26 mouse cellular contexts compared by ENCODE assay signal in genomic region chr17:57349067-57349466, GRCm38 (mm10). TPM values are rescaled to one million over a fixed set of nuclear protein-coding genes. Genes with fewer than 3 reads are reported as not detected.
DNase-seq lines count a peak whose midpoint lies in the region; ATAC-seq lines count a peak whose summit lies in the region.
"Had no signal": no experiment of that assay in that cellular context is flagged by ENCODE, and none has a peak within 500 bp of the region (broad histone marks: within the 10 kb centered on the region; RNA-seq: fewer than 3 reads in every experiment).

No protein-coding gene starts in this region.

- no peaks in the 10 kb centered on the region for H3K9me3 ChIP-seq in midbrain, embryonic 11.5 days (ENCODE audit: control insufficient read depth, low read length)
- H3K9me3 ChIP-seq in forebrain, embryonic 10.5 days: no peaks in the 10 kb centered on the region
- H3K9me3 ChIP-seq: embryonic facial prominence, embryonic 12.5 days; forebrain, embryonic 15.5 days; heart, embryonic 12.5 days; limb, embryonic 12.5 days; midbrain, embryonic 12.5 days; neural tube, embryonic 12.5 days had no signal

- 0 out of 2 replicates have a peak overlapping the region, but pooled peaks have one; percentile 99 for H3K27ac ChIP-seq in macrophage
- H3K27ac ChIP-seq in midbrain, embryonic 11.5 days (ENCODE audit: low read depth, low read length): no peak overlapping the region
- no peak overlapping the region for H3K27ac ChIP-seq in forebrain, embryonic 10.5 days
- H3K27ac ChIP-seq: embryonic facial prominence, embryonic 12.5 days; forebrain, embryonic 15.5 days; heart, adult 2 months; hindbrain, embryonic 14.5 days; left cerebral cortex, adult 2 months; limb, embryonic 12.5 days; midbrain, embryonic 12.5 days; neural tube, embryonic 12.5 days had no signal

- no peak overlapping the region for H3K4me2 ChIP-seq in midbrain, embryonic 11.5 days
- H3K4me2 ChIP-seq: embryonic facial prominence, embryonic 12.5 days; forebrain, embryonic 15.5 days; heart, embryonic 12.5 days; hindbrain, embryonic 14.5 days; limb, embryonic 12.5 days; midbrain, embryonic 12.5 days; neural tube, embryonic 12.5 days had no signal

- H3K27me3 ChIP-seq in midbrain, embryonic 11.5 days (ENCODE audit: control insufficient read depth, insufficient read depth, low read length): no peaks in the 10 kb centered on the region
- H3K27me3 ChIP-seq in forebrain, embryonic 10.5 days (ENCODE audit: poor library complexity, severe bottlenecking): no peaks in the 10 kb centered on the region
- H3K27me3 ChIP-seq: embryonic facial prominence, embryonic 12.5 days; forebrain, embryonic 15.5 days; heart, embryonic 12.5 days; limb, embryonic 12.5 days; midbrain, embryonic 12.5 days; neural tube, embryonic 12.5 days had no signal

- no peaks in the 10 kb centered on the region for H3K36me3 ChIP-seq in macrophage (ENCODE audit: inconsistent target)
- H3K36me3 ChIP-seq in midbrain, embryonic 11.5 days (ENCODE audit: control insufficient read depth, insufficient read depth, low read length): no peaks in the 10 kb centered on the region
- no peaks in the 10 kb centered on the region for H3K36me3 ChIP-seq in forebrain, embryonic 10.5 days (replicated peaks)
- H3K36me3 ChIP-seq: embryonic facial prominence, embryonic 12.5 days; forebrain, embryonic 15.5 days; heart, embryonic 12.5 days; limb, embryonic 12.5 days; midbrain, embryonic 12.5 days; neural tube, embryonic 12.5 days had no signal

- peak; percentile 65 for DNase-seq in heart, adult 11 months
- no peak for DNase-seq in heart, postnatal 14 days
- peak; percentile 87 for DNase-seq in A20 (ENCODE audit: low read depth, low spot score)
- peak; percentile 88 to 89 for DNase-seq in spleen, postnatal 36 days (ENCODE audit: low spot score in 2 of 2)
- DNase-seq in midbrain, embryonic 11.5 days (ENCODE audit: low spot score, missing footprints): no peak
- DNase-seq in forebrain, embryonic 10.5 days (ENCODE audit: extremely low spot score, low spot score): no peak
- no peak for DNase-seq in adrenal gland, postnatal 10 days
- DNase-seq: adrenal gland, postnatal 36 days; cerebellum, adult 9-11 months; embryo, embryonic 11 days; gastrocnemius, postnatal 36 days; kidney, adult 11 months; kidney, postnatal 14 days; thymus, postnatal 14 days had no signal

- 73% methylated on average over 4 of the region's 5 CpGs for WGBS in macrophage (ENCODE audit: missing documents)
- 73% methylated on average over 5 of the region's 5 CpGs for WGBS in midbrain, embryonic 11.5 days
- WGBS in forebrain, embryonic 10.5 days: 80% methylated on average over 5 of the region's 5 CpGs

- intact Hi-C loops in heart, postnatal 14 days (cut with DNase I): no loop called here

- no peaks in the 10 kb centered on the region for H3K4me1 ChIP-seq in midbrain, embryonic 11.5 days (ENCODE audit: control insufficient read depth, insufficient read depth, low read length)
- no peaks in the 10 kb centered on the region for H3K4me1 ChIP-seq in forebrain, embryonic 10.5 days
- H3K4me1 ChIP-seq: embryonic facial prominence, embryonic 12.5 days; forebrain, embryonic 15.5 days; heart, embryonic 12.5 days; limb, embryonic 12.5 days; midbrain, embryonic 12.5 days; neural tube, embryonic 12.5 days had no signal

- H3K9ac ChIP-seq in midbrain, embryonic 11.5 days (ENCODE audit: low read length): no peak overlapping the region
- H3K9ac ChIP-seq: embryonic facial prominence, embryonic 12.5 days; forebrain, embryonic 15.5 days; heart, embryonic 12.5 days; hindbrain, embryonic 14.5 days; limb, embryonic 12.5 days; midbrain, embryonic 12.5 days; neural tube, embryonic 12.5 days had no signal

- ATAC-seq in midbrain, embryonic 11.5 days (ENCODE audit: low FRiP score): no peak
- ATAC-seq: forebrain, embryonic 15.5 days; lung, postnatal 0 days had no signal

- H3K79me2 ChIP-seq in macrophage (ENCODE audit: inconsistent target): no peaks in the 10 kb centered on the region

- no peak overlapping the region for H3K4me3 ChIP-seq in macrophage (ENCODE audit: inconsistent target)
- no peak overlapping the region for H3K4me3 ChIP-seq in midbrain, embryonic 11.5 days (ENCODE audit: low read depth, low read length)
- H3K4me3 ChIP-seq in forebrain, embryonic 10.5 days: no peak overlapping the region
- H3K4me3 ChIP-seq: embryonic facial prominence, embryonic 12.5 days; forebrain, embryonic 15.5 days; heart, adult 2 months; heart, embryonic 12.5 days; left cerebral cortex, adult 2 months; limb, embryonic 12.5 days; midbrain, embryonic 12.5 days; myocyte; neural tube, embryonic 12.5 days had no signal

RNA-seq across cellular contexts. Expression of gene Adgre1, which starts 9.4 kb away (rescaled TPM):
- total RNA-seq in heart, postnatal 14 days (2021): 1 to 10 TPM; 8.2 to 8.3 TPM
- total RNA-seq in macrophage (2018; cell fraction: chromatin; rRNA removed): 1,000 to 10,000 TPM in 11 of 26 experiments, 100 to 1,000 TPM in 15; 242 to 2,479 (median 816) TPM
- total RNA-seq in macrophage (2018; cell fraction: cytosol; rRNA removed): 1,000 to 10,000 TPM in 13 of 26 experiments, 100 to 1,000 TPM in 13; 468 to 3,066 (median 983) TPM
- total RNA-seq in macrophage (2018; cell fraction: nucleus; rRNA removed): 1,000 to 10,000 TPM in 14 of 26 experiments, 100 to 1,000 TPM in 12; 625 to 4,563 (median 1,527) TPM
- polyA plus RNA-seq in macrophage (2018): 496 to 766 TPM (median 742 TPM) in 3 replicates
- 3.4 and 4.4 TPM in 2 replicates for polyA plus RNA-seq in midbrain, embryonic 11.5 days (2014; fragmentation: Nextera tagmentation; extraction: Ambion mirVana)
- 0.90 and 1.5 TPM in 2 replicates for polyA plus RNA-seq in forebrain, embryonic 10.5 days (2016; fragmentation: Nextera tagmentation; extraction: Ambion mirVana)
- 1 to 10 TPM; 5.7 to 6.7 TPM for total RNA-seq in adrenal gland, postnatal 10 days (2021)

Comparison
In these comparisons a context has a peak if more than half of its experiments do, and no peak if none do; other contexts are left out.
1. DNase-seq: peak in heart, adult 11 months (single experiment), A20 (single experiment) and spleen, postnatal 36 days (2 of 2); none in heart, postnatal 14 days (0 of 2), midbrain, embryonic 11.5 days (single experiment), forebrain, embryonic 10.5 days (single experiment) and adrenal gland, postnatal 10 days (single experiment).
2. RNA of gene Adgre1, which starts 9.4 kb away (polyA plus RNA-seq): 496 to 766 TPM in macrophage; 3.4 to 4.4 TPM in midbrain, embryonic 11.5 days and 0.90 to 1.5 TPM in forebrain, embryonic 10.5 days; every median in the first group is over 10 times any median in the second.